Mouse (Mus musculus) heart, postnatal 10 days (tissue): ENCODE data around the gene Tmem159. TPM values are rescaled to one million over a fixed set of nuclear protein-coding genes. Genes with fewer than 3 reads are reported as not detected.

Source experiments
- DNase-seq, 2 experiments: peaks; one replicate each; pipeline ENCODE4 v3.0.0; 2021
- intact Hi-C: fragments of 180-260 bp; cut with DNase I; formaldehyde crosslinking; loops from one replicate; pipeline ENCODE4 v1.15.1; 2025
- total RNA-seq, 2 experiments: library from RNA; stranded (reverse); gene quantifications; 2 replicates each; pipeline ENCODE4 v1.2.3; 2021

The Tmem159 gene
- 10 to 100 TPM; 14.9 to 17.2 TPM for total RNA-seq

DNA sequence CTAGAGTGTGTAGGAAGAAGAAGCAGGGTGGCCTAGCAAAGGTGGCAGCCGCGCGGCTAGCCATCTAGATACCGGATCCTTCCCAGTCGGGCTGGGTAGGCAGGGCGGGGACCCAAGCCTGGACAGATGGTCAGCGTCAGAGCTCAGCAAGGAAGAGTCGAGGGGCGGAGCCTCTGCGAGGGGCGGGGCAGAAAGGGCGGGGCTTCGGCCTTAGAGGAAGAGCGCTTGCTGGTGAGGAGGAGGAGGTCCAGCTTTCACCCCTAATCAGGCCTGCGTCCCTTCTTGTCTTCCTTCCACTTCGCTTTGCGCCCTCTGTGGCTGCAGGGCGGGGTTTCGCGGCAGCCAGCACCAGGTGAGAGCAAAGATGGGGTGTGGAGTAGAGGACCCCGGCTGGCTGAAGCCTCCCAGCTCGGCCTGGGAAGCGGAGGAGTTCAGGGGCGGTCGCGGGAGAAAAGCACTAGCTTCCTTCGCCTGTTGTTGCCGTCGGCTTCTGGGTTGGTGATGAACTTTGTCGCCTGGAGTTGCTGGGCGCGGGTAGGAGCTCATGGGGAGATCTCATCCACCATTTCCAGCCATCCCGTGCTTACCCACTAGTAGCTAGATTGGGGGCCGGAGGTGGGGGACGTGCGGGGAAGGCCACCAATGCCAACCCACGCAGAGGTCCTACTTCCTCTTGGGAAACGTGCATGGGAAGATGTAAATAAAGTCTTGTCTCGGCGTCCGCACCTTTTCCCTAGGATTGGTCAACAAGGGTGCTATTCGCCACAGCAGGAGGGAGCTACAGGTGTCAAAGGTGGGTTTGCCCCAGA is at the start of gene Tmem159:
TSS of gene Tmem159 (plus strand) at position 190 of the 809 bp plus-strand sequence.
- DNase-seq = peak; percentile 92
- intact Hi-C loops = loop anchor here (10.0 kb wide), 1 partner anchor 428 kb away; no protein-coding TSS in a partner anchor

DNA sequence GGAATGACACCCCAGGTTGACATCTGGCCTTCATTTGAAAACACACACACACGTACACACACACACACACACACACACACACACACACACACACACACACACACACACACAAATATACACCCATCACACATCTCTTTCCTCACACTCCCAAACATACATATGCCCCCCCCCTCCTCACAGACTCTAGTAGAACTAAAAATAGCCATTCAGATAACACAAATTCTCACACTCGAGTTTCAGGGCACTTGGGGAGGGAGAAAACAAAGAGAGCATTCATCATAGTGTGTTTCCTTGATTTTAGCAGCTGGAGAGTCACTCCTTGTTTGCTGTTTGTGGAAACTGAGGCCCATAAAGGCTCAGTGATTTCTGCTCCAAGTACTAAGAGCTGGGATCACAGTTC is 48.1 kb upstream of the Tmem159 start:
- intact Hi-C loops = loop anchor here (2.0 kb wide), 1 partner anchor 205 kb away; no protein-coding TSS in a partner anchor
- DNase-seq = peak in 1 of 2 experiments; percentile 7

DNA sequence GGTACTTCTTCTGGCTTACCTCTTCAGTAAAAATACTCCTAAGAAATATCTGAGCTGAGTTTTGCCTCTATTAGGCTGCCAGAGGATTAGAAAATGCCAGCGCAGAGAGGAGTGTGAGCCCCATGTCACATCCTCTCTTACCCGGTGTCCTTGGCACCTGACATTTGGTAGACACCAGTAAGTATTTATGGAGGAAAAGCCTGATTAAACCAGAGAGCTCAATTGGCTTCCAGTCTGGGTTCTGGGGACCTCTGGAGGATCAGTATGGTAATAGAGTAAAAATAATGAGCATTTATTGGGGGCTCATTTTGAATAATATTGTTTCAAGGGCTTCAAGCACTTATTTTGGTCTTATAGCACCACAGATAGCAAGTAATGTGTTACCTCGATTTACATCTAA is 46.7 kb upstream of the Tmem159 start:
- DNase-seq = peak; percentile 17 to 19
- intact Hi-C loops = loop anchor here (2.0 kb wide), 1 partner anchor 207 kb away; no protein-coding TSS in a partner anchor

DNA sequence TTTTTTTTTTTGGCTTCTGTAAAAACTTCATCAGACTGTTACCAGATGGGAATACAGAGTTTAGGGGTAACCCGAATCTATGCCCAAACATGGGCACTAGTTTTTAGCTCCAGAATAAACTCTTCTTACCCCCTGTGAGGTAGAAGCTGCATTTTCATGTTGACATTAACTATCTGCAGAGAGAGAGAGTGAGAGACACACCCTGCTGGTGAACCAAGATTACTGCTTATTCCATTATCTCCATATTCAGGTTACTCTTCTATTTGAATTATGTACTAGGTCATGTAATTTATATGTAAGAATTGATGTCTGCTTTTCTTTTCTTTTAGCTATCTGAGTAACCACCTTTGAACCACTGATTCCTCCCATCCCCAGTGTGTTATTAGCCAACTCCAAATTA is 38.1 kb upstream of the Tmem159 start:
- intact Hi-C loops = loop anchor here (1.0 kb wide), 1 partner anchor 215 kb away; no protein-coding TSS in a partner anchor
- DNase-seq = no peak

DNA sequence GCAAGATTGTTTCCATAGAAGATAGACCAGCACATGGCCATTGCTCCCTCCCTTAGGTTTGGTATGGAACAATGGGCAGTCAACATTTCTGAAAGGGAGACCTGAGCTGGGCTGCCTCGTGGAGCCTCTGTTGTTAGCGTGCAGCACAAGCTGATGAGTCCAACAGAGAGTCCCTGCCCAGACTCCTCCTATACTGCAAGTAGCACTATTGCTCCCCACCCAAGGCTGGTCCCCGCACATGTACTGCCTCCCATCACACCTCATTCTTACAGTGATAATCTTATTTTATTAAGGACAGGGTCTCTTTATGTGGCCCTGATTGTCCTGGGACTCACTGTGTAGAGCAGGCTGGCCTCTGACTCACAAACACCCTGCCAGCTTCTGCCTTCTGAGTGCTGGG is 34.0 kb upstream of the Tmem159 start:
- intact Hi-C loops = no loop called here
- no peak for DNase-seq

DNA sequence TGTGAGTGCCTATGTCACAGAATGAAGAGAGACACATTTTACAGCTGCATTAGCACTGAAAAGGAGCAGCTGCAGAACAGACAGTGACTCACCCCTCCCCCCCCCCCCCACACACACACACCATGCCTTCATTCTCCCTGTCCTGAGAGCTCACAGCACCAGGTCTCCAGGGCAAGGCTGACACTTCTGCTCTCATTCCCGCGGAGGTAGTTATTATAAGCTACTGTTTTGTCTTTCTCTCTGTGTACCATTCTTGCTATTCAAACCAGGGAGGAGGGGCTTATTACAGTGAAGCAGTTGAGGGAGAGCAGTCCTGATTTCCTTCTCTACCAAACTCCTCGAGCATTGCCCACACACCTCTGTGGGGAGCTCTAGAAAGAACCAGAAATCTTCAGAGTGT is 33.0 kb upstream of the Tmem159 start:
- intact Hi-C loops = no loop called here
- DNase-seq = no peak

DNA sequence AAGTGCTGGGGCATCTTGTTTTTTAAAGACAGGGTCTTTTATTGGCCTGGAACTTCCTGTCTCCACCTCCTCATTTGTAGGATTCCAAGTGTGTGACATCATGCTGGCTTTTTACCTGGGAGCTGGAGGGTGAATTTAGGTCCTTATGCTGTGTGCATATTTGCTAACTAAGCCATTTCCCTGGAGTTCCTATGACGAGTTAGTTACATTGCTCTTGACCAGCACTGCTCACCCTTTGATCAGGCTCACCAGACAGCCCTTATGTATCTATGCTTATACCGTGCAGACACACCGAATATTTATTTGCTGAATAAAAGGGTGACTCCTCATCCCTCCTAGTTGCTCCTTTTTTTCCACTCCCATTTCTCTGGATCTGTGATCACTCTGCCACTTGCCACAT is 22.0 kb upstream of the Tmem159 start:
- intact Hi-C loops = no loop called here
- DNase-seq = no peak

DNA sequence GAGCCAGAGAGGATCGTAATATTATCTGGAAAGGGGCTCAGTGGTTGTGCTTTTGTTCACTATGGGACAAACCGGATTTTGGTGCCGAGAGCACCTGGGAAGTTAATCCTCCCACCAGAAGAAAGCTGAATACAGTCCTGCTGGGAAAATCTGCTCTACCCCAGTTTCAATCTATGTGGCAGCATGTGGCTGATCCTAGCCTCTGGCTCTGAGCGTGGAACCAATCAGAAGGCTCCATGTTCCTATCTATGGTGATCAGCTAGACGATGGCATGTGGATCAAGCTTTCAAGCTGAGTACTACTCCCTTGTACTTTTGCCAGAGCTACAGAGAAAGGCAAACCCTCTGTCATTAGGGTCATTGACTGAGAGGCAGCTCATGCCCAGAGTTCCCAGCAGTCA is 9.1 kb upstream of the Tmem159 start:
- intact Hi-C loops = loop anchor here (10.0 kb wide), 1 partner anchor 112 kb away; the partner anchor contains the start of genes Abca14 and Crym
- no peak for DNase-seq

DNA sequence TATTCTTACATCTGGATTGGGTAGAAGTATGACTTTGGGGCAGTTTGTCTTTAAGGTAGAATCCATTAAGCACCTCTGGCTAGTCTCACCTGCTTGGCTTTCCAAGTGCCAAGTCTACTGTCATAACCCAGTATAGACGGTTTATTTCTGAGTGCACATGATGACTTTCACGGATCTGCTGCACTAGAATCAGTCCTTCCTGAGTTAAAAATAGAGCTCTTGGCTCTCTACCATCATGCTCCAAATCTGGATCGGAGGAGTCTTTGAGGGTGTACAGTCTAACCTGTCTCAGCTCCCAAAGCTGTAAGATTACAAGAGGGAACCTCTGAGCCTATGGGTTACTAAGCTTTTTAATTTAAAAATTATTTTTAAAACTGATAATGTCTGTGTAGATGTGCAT is 7.9 kb upstream of the Tmem159 start:
- intact Hi-C loops = loop anchor here (10.0 kb wide), 1 partner anchor 111 kb away; the partner anchor contains the start of genes Abca14 and Crym
- DNase-seq = no peak

DNA sequence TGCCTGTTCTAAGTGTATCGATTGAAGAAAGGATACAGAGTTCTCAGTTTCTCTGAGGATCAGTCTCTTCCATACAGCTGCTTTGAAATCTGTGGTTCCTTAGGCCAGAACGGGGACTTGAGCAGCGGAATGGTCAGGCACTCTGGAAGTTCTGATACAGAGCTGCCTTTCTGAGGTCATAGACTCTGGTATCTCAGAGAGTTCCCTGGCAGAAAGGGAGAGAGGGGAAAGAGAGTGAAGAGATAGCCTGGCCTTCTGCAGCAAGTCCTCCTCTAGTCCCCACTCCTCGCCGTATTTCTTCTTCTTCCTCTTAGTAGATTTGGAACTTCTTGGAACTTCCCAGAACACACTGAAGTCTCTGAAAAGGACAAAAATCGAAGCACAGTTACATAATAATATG is 7.0 kb upstream of the Tmem159 start, which contains the start of gene Dnah3:
TSS of gene Dnah3 (minus strand) at position 101 of the 400 bp plus-strand sequence.
- intact Hi-C loops = loop anchor here (5.0 to 10.0 kb wide), 2 partner anchors 110 to 198 kb away; partner anchors contain the start of genes Abca14, Crym, Dcun1d3 and Lyrm1
- no peak for DNase-seq

DNA sequence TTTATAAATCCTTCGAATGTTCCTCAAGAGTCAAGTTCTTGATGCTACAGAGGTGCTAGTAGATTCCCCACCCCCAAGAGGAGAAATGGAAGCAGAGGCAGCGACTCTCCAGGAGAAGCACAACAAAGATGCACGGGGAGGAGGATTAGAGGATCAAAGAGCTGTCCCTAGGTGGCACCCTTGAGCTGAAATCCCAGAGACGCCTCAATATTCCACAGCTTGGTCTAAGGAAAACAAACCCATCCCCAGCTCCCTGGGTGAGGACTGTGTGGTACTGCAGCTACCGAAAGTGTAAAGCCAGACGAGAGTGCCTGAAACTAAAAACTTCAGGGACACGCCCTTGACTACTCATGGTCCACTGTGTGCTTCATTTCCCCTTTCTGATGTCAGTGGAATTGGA is 4.3 kb upstream of the Tmem159 start:
- intact Hi-C loops = loop anchor here (2.0 to 10.0 kb wide), 4 partner anchors 107 to 249 kb away; partner anchors contain the start of genes Abca14, Crym, Dcun1d3 and Lyrm1

DNA sequence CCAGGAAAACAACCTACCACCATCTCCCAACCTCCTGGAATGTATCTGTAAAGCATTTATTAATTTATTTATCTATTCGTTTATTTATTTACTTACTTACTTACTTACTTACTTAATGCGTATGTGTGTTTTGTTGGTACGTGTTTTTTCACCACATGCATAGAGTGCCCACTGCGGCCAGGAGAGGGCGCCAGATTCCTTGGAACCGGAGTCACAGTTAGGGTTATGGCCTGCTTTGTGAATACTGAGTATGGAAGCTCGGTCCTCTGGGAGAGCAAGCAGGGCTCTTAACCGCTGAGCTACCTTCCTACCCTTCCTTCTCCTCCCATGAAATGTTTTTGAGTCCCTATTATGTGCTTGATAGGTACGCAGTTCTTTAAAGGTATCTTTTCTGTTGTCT is 3.8 kb upstream of the Tmem159 start:
- intact Hi-C loops = loop anchor here (2.0 to 10.0 kb wide), 3 partner anchors 106 to 250 kb away; partner anchors contain the start of genes Abca14, Crym, Dcun1d3 and Lyrm1
- peak; percentile 54 to 79 for DNase-seq

More for the DNA sequence above, 4.3 kb upstream of the Tmem159 start:
- peak; percentile 48 to 69 for DNase-seq

DNA sequence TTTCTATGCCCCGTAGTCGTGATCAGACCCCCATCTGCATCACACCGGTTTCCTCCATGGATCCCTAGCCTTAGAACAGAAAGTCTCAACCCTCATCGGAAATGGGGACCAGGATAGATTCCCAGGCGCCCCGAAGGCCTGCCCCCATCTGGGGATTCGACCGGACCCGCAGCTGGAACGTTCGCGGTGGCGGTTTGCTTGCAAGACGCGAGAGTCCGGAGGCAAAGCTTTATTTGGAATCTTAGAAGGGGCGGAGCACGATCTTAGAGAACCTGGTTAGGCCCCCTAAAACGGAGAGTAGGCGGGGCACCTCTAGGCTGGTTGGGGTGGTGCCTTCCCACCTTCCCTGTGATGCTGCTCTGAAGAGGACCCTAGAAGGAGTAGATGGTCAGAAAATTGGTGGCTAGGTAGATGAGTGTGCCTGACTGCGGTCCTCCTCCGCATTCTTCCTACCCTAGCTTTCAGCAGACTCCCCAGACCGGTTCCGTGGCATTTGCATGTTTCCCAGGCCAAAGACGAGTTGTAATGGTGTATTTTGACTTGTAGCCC is 940 bp downstream of the Tmem159 start:
- intact Hi-C loops = loop anchor here (10.0 kb wide), 1 partner anchor 428 kb away; no protein-coding TSS in a partner anchor
- DNase-seq = peak; percentile 29 to 37

DNA sequence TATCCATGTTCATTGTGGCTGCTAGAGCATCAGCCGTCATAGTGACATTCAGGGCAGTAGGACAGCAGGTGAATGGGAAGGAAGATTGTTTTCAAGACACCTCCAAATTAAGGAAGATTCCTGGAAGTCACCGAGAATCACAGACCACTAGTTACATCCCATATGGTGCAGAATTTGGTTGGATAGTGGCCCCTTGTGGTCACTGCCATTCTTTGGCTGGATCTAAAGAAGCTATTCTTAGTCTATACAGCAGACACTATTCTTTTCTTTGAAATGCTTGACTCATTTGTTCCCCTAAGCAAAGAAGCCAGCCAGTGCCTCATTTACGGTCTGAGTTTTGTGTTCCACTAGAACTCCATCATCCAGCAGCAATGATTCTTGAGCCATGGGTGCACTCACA is 2.8 kb downstream of the Tmem159 start:
- peak in 1 of 2 experiments; percentile 21 for DNase-seq
- intact Hi-C loops = loop anchor here (10.0 kb wide), 1 partner anchor 430 kb away; no protein-coding TSS in a partner anchor

DNA sequence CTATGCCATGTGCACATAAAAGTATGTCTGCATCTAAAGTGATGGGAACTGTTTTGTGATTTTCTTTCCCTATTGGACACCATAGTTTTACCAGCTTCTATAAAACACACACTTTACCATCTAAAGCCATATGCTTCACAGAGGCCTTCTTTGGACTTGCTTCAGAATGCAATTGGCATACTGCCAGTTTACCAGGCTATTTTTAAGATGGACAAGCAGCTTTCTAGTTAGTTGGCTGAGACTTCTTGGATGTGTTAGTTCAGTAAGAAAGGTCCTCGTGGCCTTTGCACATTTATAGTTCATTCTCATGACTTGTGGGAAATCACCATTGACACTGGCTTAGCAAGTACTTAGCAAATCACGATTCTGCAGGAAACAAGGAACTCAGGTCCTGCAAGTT is 4.2 kb downstream of the Tmem159 start:
- DNase-seq = peak; percentile 31 to 36

DNA sequence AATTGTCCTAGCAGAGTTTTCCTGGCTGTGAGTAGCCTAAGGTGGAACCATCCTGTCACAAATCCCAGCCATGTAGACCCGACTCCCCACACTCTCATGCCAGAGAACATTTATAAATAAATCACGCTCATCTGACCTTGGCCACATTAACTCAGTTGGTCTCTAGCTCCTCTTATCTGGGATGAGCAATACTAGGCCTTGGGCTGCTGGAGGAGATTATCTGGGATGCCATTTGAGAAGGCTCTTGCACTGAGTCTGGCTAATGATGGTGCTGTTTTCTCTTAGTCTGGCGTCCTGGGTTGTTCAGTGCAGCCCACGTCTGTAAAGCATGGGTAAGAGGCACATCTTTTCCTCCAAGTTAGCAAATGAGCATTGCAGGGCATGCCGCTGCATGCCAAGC is 7.5 kb downstream of the Tmem159 start:
- no peak for DNase-seq
- intact Hi-C loops = loop anchor here (10.0 kb wide), 1 partner anchor 435 kb away; no protein-coding TSS in a partner anchor

More for the DNA sequence above, 4.2 kb downstream of the Tmem159 start:
- intact Hi-C loops = loop anchor here (10.0 kb wide), 1 partner anchor 432 kb away; no protein-coding TSS in a partner anchor

DNA sequence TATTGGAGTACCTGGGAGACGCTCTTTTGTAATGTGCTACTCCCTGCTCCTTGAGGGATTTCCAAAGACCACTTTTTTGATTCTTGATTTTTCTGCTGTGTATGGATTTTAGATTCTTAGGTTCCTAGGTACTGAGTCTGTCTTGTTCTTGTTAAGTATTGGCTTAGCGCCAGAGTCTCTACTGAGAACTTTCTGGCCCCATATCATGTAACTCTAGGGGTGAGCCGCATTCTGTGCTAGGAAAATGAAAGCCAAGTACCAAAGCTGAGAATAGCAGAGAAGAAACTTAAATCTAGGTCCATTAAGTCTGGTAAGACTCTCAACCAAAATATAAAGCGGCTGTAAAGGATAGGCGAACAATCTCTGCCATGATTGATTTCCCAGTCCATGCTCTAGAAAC is 14.8 kb downstream of the Tmem159 start:
- DNase-seq = no peak
- intact Hi-C loops = no loop called here

DNA sequence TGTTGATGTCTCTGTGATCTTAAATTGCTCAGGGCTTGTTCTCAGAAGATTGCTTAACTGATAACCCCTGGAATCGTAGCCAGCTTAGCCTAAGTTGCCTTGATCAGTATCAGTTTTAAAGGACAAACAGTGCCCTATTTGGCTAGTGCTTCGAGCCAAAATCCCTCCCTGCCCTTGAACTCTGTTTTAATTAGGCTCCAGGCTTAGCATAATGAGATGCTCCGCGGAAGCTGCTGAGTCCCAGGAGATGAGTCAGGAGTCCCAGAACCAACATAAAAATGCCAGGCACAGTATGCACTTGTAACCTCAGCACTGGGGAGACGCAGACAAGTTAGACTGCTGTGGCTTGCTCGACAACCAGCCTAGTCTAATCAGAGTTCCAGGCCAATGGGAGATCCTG is 15.4 kb downstream of the Tmem159 start:
- intact Hi-C loops = no loop called here
- no peak for DNase-seq

DNA sequence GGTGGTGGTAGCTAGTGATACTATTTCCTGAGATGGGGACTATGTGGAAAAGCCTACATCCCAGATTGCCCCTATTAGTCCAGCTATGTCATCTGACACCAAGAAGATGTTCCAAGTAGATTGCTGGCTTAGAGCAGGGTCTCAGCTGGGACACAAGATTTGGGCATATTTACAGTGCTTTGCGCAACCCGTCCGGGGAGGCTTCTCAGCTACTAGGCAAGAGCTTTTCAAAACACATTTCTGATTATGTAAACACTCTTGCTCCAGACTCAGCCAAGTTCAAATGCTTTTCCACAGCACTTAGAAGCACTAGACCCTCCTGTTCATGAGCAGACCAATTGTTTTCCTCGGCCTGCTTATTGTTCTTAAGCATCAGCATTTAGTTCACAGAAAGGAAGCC is 21.6 kb downstream of the Tmem159 start:
- intact Hi-C loops = loop anchor here (1.0 to 10.0 kb wide), 3 partner anchors 80 to 511 kb away; partner anchors contain the start of genes Abca14, Abca15 and Uqcrc2
- no peak for DNase-seq

DNA sequence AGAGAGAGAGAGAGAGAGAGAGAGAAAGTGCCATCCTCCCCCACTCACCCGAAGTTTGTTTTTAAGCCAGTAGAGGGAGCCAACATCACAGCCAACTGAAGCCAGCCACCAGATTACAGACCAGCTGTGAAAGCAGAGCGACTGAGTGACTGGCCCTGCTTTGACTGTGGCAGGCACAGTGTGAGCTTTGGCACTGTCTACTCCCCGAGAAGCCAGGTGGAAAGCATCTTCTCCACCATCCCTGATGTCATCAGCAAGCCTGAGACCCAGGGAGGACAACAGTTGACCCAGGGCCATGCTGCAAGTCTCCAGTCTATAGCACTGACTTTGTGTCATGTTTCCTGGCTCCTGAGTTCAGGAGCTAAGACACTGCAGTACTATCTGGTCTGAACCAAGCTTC is 22.7 kb downstream of the Tmem159 start:
- peak; percentile 81 to 87 for DNase-seq
- intact Hi-C loops = loop anchor here (1.0 to 10.0 kb wide), 3 partner anchors 78 to 510 kb away; partner anchors contain the start of genes Abca14, Abca15 and Uqcrc2
